Mouse (Mus musculus) CD8-positive naive resting alpha-beta T cell, adult 2 months (primary cell): ENCODE measurements around the gene Olfr373.

Experiments used
- DNase-seq, 2 experiments: peaks; one replicate each; pipeline ENCODE4 v3.0.0; 2022; ENCODE audit warnings: low read depth in 2 of 2, low spot score in 2 of 2

Gene Olfr373

GRCm38 (mm10) chr8:72133507-72133906 is 50.5 kb downstream of the Olfr373 start:
- no peak for DNase-seq

- peak; percentile 43 to 46 for DNase-seq
Measured at GRCm38 (mm10) chr8:72134756-72135445, 51.9 kb downstream of the Olfr373 start, which contains the start of gene Tpm4. TSS of gene Tpm4 (plus strand) at chr8:72134975.

GRCm38 (mm10) chr8:72135446-72136301 is 52.7 kb downstream of the Olfr373 start:
- DNase-seq, result peak; percentile 35 to 44

GRCm38 (mm10) chr8:72136302-72136978 is 53.5 kb downstream of the Olfr373 start:
- DNase-seq, result peak; percentile 81 to 86

GRCm38 (mm10) chr8:72137431-72137830 is 54.5 kb downstream of the Olfr373 start:
- no peak for DNase-seq

GRCm38 (mm10) chr8:72138456-72138855 is 55.5 kb downstream of the Olfr373 start:
- DNase-seq, result no peak

- DNase-seq, result no peak
Measured at GRCm38 (mm10) chr8:72143256-72143824, 60.4 kb downstream of the Olfr373 start.

GRCm38 (mm10) chr8:72144345-72144975 is 61.5 kb downstream of the Olfr373 start:
- no peak for DNase-seq

- no peak for DNase-seq
Measured at GRCm38 (mm10) chr8:72145511-72145910, 62.5 kb downstream of the Olfr373 start.

GRCm38 (mm10) chr8:72146056-72146455 is 63.1 kb downstream of the Olfr373 start:
- DNase-seq, result no peak

GRCm38 (mm10) chr8:72146556-72146955 is 63.6 kb downstream of the Olfr373 start:
- DNase-seq, result no peak

- DNase-seq, result no peak
Measured at GRCm38 (mm10) chr8:72147266-72147665, 64.3 kb downstream of the Olfr373 start.

GRCm38 (mm10) chr8:72149056-72149455 is 66.1 kb downstream of the Olfr373 start:
- DNase-seq, result no peak

GRCm38 (mm10) chr8:72151418-72152078 is 68.6 kb downstream of the Olfr373 start:
- DNase-seq, result no peak
